Mouse (Mus musculus) gastrocnemius, adult 2 months (tissue): ENCODE results near the gene Sectm1b. TPM values are rescaled to one million over a fixed set of nuclear protein-coding genes. Genes with fewer than 3 reads are reported as not detected.

Experiments used
- DNase-seq: peaks from one replicate; pipeline ENCODE4 v3.0.0; 2022
- H3K27ac ChIP-seq: fragments of 200-600 bp; 2 replicates; pipeline ENCODE4 v1.8.1; 2022; ENCODE audit warnings: mild to moderate bottlenecking
- H3K4me3 ChIP-seq: fragments of 200-600 bp; 2 replicates; pipeline ENCODE4 v1.8.1; 2022; ENCODE audit warnings: mild to moderate bottlenecking, moderate library complexity
- CTCF ChIP-seq: fragments of 200-600 bp; IDR thresholded peaks from 2 replicates; pipeline ENCODE4 v1.8.1; 2022; ENCODE audit warnings: antibody characterized with exemption, mild to moderate bottlenecking, moderate library complexity
- intact Hi-C: fragments of 180-260 bp; cut with DNase I; formaldehyde crosslinking; loops from one replicate; pipeline ENCODE4 v1.15.1; 2025
- total RNA-seq, 2 experiments: library from RNA; stranded (reverse); gene quantifications; 2 replicates each; pipeline ENCODE4 v1.2.3; 2021

Gene Sectm1b
- total RNA-seq, 2 experiments from 2014 or later, result not detected

DNA sequence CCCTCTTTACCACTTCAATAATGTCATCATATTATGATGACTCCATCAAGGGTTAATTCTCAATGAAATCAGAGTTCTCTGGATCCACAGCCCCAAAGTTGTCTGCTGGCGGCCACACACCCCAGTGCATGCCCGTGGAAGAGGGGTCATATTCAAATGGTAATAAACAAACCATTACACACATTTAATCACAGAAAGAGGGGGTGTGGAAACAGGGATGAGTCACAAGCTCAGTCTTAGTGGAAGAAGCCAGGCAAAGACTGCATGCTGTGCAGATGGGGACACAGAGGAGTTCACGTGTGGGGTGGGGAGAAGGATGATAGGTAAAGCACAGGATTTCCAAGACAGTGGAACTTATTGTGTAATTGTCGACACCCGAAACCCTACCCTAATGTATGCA is 59.1 kb downstream of the Sectm1b start:
- Histone ChIP-seq H3K4me3 (no peak overlapping the region), H3K27ac (no peak overlapping the region)
- intact Hi-C loops, result no loop called here
- no peak for TF ChIP-seq CTCF
- no peak for DNase-seq

Other genes starting within 250 kb of the Sectm1b start
- 10 to 100 TPM in 1 of 2 experiments, 1 to 10 TPM in 1; 6.8 to 20.0 TPM for gene Fasn, start 239.0 kb downstream of the Sectm1b start, total RNA-seq
- gene Ccdc57, start 130.7 kb downstream of the Sectm1b start, total RNA-seq, result 1 to 10 TPM; 3.4 to 3.6 TPM
- 100 to 1,000 TPM; 295 to 479 TPM for gene Slc16a3, start 115.1 kb downstream of the Sectm1b start, total RNA-seq
- gene Csnk1d, start 72.2 kb downstream of the Sectm1b start, total RNA-seq, result 10 to 100 TPM; 50.0 to 53.7 TPM
- gene Cd7, start 24.2 kb downstream of the Sectm1b start, total RNA-seq, result not detected
- not detected for gene Sectm1a, start 17.7 kb upstream of the Sectm1b start, total RNA-seq
- gene Tex19.2, start 55.1 kb upstream of the Sectm1b start, total RNA-seq, result not detected
- not detected for gene Tex19.1, start 82.6 kb upstream of the Sectm1b start, total RNA-seq
- gene Uts2r, start 96.7 kb upstream of the Sectm1b start, total RNA-seq, result 1 to 10 TPM; 1.4 to 3.1 TPM
- gene Hexdc, start 140.9 kb upstream of the Sectm1b start, total RNA-seq, result 1 to 10 TPM; 7.5 to 9.6 TPM
- 10 to 100 TPM; 11.4 to 14.1 TPM for gene Ogfod3, start 141.1 kb upstream of the Sectm1b start, total RNA-seq
- gene Cybc1, start 165.8 kb upstream of the Sectm1b start, total RNA-seq, result 1 to 10 TPM; 3.3 to 3.6 TPM
- gene Narf, start 173.7 kb upstream of the Sectm1b start, total RNA-seq, result 100 to 1,000 TPM; 106 to 133 TPM
- 10 to 100 TPM; 30.1 to 32.9 TPM for gene Foxk2, start 196.4 kb upstream of the Sectm1b start, total RNA-seq